Mouse (Mus musculus): ENCODE results near the gene Aldh8a1. TPM values are rescaled to one million over a fixed set of nuclear protein-coding genes. Genes with fewer than 3 reads are reported as not detected.

Gene Aldh8a1
- polyA plus RNA-seq, 1 experiment from 2014 or later, result 0.38 TPM

DNA sequence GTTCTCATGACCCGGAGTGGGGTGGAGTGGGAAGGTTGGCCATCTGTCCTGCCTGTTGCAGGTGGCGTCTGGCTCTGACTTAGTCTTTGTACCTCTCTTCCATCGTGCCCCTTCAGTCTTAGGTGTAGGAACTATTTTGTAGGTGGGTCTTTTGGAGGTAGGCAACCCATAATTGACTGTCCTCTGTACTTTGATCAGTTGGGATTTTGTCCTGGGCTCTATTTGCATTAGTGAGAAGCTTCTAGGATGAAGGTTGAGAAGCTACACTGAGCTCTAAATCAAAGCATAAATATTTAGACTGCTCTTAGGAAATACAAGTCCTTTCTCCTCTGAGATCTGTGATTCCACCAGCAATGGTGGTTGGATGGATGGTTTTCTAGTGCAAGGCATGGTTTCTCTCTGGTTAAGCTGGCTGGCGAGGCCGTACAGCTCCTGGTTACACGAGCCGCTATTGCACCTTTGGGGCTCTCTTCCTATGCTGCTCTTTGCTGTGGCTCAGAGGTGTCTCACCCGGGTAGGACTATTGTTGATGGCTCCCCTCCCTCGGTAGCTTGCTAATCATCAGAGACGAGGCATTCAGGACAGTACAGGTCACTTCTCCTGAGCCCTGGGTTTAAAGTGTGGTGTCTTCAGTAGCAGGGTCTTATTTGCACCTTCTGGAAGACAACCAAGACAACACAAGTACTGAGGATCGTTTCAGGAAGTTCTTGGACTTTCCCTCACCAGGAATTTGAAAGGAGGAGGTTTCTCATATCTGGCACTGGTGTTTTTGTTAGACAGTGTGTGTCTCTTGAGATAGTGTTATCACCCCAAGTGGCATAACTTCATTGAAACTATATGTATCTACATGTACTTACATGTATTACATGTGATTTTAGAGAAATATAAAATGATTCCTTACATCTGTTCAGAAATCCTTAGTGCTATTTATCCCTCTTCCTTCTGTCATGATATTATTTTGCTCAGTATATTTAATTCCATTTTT is 26.3 kb upstream of the Aldh8a1 start:
- no peaks in the 10 kb centered on the region for H3K27me3 ChIP-seq (replicated peaks)
- no peak overlapping the region for H3K9ac ChIP-seq
- no peak overlapping the region for H3K4me2 ChIP-seq
- no peaks in the 10 kb centered on the region for H3K4me1 ChIP-seq (replicated peaks)
- H3K36me3 ChIP-seq, result peaks cover 67% of the 10 kb centered on the region
- WGBS, result 84% methylated on average over 11 of the region's 11 CpGs
- H3K9me3 ChIP-seq (replicated peaks), result no peaks in the 10 kb centered on the region
- H3K4me3 ChIP-seq, result no peak overlapping the region
- H3K27ac ChIP-seq (ENCODE audit: poor library complexity, severe bottlenecking), result no peak overlapping the region
- no peak for ATAC-seq (ENCODE audit: insufficient number of reproducible peaks, low FRiP score)

DNA sequence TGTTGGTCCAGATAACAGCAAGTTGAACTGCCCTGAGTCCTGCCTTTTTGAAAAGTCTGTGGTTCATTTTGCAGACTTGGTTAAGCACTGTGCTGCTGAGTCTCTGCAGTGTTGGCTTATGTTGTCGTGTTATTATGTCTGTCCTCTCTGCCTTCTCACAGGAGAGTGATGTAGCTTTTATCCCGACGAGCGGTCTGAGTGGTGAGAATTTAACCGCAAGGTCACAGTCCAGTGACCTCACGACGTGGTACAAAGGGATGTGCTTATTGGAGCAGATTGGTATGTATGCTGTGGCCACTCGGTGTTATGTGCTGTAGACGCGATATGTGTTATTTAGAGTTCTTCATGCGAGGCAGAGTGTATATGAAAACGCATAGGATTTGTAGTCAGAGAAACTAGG is 25.3 kb upstream of the Aldh8a1 start:
- Histone ChIP-seq H3K4me1 (replicated peaks) (no peaks in the 10 kb centered on the region), H3K4me2 (no peak overlapping the region), H3K36me3 (peaks cover 69% of the 10 kb centered on the region), H3K9me3 (replicated peaks) (no peaks in the 10 kb centered on the region), H3K9ac (no peak overlapping the region), H3K27me3 (replicated peaks) (no peaks in the 10 kb centered on the region), H3K27ac (ENCODE audit: poor library complexity, severe bottlenecking) (no peak overlapping the region), H3K4me3 (no peak overlapping the region)
- no peak for ATAC-seq (ENCODE audit: insufficient number of reproducible peaks, low FRiP score)
- 87% methylated on average over 12 of the region's 12 CpGs for WGBS

DNA sequence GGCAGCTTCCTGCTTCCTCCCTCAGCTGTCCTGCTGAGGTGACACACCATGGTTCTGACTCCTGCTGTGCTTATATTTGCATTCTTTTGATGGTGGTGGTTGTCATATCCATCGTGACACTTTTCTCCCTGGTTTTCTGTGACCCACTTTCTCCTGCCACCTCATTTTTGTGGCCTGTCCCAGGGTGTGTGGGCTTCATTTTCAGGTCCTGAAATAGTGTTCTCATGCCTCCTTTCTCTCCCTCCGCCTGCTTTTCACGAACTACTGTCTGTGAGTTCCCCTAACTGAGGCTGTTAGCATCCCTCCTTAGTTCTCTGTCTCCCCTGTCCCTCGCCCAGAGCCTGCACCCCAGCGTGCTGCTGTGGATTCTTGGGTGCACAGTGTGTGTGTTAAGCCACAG is 23.2 kb upstream of the Aldh8a1 start:
- no peak for ATAC-seq (ENCODE audit: insufficient number of reproducible peaks, low FRiP score)
- Histone ChIP-seq H3K27me3 (replicated peaks) (no peaks in the 10 kb centered on the region), H3K4me2 (no peak overlapping the region), H3K36me3 (peaks cover 77% of the 10 kb centered on the region), H3K9me3 (replicated peaks) (no peaks in the 10 kb centered on the region), H3K4me1 (replicated peaks) (no peaks in the 10 kb centered on the region), H3K9ac (0 out of 2 replicates have a peak overlapping the region, but pooled peaks have one; percentile 20), H3K4me3 (no peak overlapping the region), H3K27ac (ENCODE audit: poor library complexity, severe bottlenecking) (no peak overlapping the region)
- WGBS, result 52% methylated on average over 5 of the region's 5 CpGs

DNA sequence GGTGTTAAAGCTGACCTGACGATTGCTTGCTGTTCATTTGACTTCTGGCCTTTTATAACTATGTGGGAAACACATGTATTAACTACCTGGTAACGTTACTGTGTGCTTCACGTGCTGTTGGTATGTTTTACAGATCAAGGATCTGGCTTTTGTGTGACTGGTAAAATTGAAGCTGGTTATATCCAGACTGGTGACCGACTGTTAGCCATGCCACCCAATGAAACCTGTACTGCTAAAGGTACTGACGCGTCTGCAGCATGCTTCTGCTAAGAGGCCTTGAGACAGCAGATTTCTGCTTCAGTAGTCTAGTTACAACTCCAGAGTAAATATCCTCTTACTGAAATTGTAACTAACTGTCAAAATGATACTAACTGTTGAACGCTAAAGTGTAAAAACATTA is 22.6 kb upstream of the Aldh8a1 start:
- Histone ChIP-seq H3K36me3 (peaks cover 80% of the 10 kb centered on the region), H3K9ac (no peak overlapping the region), H3K4me2 (no peak overlapping the region), H3K27me3 (replicated peaks) (no peaks in the 10 kb centered on the region), H3K9me3 (replicated peaks) (no peaks in the 10 kb centered on the region), H3K4me1 (replicated peaks) (no peaks in the 10 kb centered on the region), H3K4me3 (no peak overlapping the region), H3K27ac (ENCODE audit: poor library complexity, severe bottlenecking) (no peak overlapping the region)
- ATAC-seq (ENCODE audit: insufficient number of reproducible peaks, low FRiP score), result no peak
- WGBS, result 92% methylated on average over 7 of the region's 7 CpGs

DNA sequence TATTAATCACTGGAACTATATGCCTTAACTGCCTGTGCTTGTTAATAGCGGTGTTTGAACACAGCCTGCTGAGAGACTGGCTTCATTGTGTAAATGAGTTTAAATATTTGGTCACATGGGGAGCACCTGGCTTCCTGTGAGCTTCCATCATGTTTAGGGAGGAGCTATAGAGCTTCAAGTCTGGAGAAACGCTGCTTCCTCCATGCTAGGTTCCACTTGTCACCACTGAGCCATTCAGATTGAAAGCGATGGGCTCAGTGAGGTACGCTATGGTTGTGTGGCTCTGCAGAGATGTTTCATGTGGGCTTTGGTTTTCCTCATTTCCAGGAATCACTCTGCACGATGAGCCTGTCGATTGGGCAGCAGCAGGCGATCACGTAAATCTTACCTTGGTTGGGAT is 19.1 kb upstream of the Aldh8a1 start:
- no peak overlapping the region for H3K27ac ChIP-seq (ENCODE audit: poor library complexity, severe bottlenecking)
- no peaks in the 10 kb centered on the region for H3K9me3 ChIP-seq (replicated peaks)
- no peaks in the 10 kb centered on the region for H3K27me3 ChIP-seq (replicated peaks)
- H3K9ac ChIP-seq, result no peak overlapping the region
- no peak overlapping the region for H3K4me2 ChIP-seq
- H3K4me3 ChIP-seq, result no peak overlapping the region
- 93% methylated on average over 8 of the region's 8 CpGs for WGBS
- H3K4me1 ChIP-seq (replicated peaks), result 0 out of 2 replicates have a peak, but pooled peaks cover 4% of the 10 kb centered on the region
- peaks cover 67% of the 10 kb centered on the region for H3K36me3 ChIP-seq
- ATAC-seq (ENCODE audit: insufficient number of reproducible peaks, low FRiP score), result no peak

DNA sequence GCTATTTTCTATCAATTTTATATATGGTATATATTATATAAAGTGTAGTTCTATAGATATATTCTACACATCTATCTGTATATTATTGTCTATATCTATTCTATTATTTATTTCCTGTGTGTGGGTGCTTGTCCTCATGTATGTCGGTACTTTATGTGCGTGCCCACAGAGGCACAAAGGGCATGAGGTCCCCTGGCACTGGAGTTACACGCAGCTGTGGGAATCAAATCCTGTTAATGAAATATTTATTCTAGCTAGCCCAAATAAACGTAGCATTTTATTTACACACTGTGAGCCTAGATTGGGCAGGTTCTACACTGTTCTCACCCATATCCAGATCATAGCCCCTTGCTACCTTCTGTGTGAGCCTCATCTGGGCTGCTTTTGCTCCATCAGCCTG is 18.0 kb upstream of the Aldh8a1 start:
- Histone ChIP-seq H3K4me2 (no peak overlapping the region), H3K27ac (ENCODE audit: poor library complexity, severe bottlenecking) (no peak overlapping the region), H3K9me3 (replicated peaks) (no peaks in the 10 kb centered on the region), H3K36me3 (peaks cover 66% of the 10 kb centered on the region), H3K4me1 (replicated peaks) (0 out of 2 replicates have a peak, but pooled peaks cover 4% of the 10 kb centered on the region), H3K9ac (no peak overlapping the region), H3K4me3 (no peak overlapping the region), H3K27me3 (replicated peaks) (no peaks in the 10 kb centered on the region)
- WGBS, result 90% methylated on average over 4 of the region's 4 CpGs
- ATAC-seq (ENCODE audit: insufficient number of reproducible peaks, low FRiP score), result no peak

DNA sequence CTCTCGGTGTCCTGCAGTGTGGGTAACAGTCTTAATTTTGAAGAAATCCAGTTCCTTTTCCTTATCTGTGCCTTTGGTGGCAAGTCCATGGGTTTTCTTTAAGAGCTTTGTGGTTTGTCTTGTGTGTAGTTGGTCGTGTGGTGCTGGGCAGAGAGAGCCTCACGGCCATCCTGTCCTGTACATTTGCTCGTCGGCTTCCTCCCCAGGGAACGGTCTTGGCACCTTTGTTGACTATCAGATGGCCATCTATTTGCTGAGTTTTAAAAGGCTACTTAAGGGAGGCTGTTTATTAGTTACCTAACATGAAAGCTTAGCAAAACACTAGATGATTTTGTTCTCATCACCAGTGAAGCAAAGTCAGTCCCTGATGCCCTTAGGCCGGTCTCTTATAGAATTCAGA is 15.2 kb upstream of the Aldh8a1 start:
- Histone ChIP-seq H3K4me3 (no peak overlapping the region), H3K9me3 (replicated peaks) (no peaks in the 10 kb centered on the region), H3K27ac (ENCODE audit: poor library complexity, severe bottlenecking) (no peak overlapping the region), H3K9ac (no peak overlapping the region), H3K27me3 (replicated peaks) (no peaks in the 10 kb centered on the region), H3K36me3 (peaks cover 60% of the 10 kb centered on the region), H3K4me1 (replicated peaks) (0 out of 2 replicates have a peak, but pooled peaks cover 9% of the 10 kb centered on the region), H3K4me2 (no peak overlapping the region)
- 76% methylated on average over 7 of the region's 7 CpGs for WGBS
- ATAC-seq (ENCODE audit: insufficient number of reproducible peaks, low FRiP score), result no peak

DNA sequence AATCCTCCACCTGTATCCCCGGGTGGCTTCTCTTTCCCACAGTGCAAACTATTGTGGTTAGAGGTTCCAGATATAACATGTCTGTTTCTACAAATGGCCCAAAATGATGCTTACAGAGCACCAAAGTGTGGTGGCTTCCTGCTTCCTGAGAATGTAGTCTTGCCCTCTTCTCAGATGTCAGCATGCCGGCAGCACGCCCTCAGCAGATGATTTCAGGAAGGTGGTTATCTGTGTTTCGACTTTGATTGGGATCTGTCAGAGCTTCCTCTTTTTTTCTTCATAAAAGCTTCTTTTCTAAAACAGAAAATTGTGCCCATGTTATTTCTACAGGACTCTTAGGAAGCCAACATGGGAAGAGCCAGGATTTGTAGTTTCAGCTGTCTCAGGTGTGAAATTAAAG is 13.8 kb upstream of the Aldh8a1 start:
- Histone ChIP-seq H3K4me1 (replicated peaks) (0 out of 2 replicates have a peak, but pooled peaks cover 9% of the 10 kb centered on the region), H3K36me3 (peaks cover 55% of the 10 kb centered on the region), H3K27me3 (replicated peaks) (no peaks in the 10 kb centered on the region), H3K27ac (ENCODE audit: poor library complexity, severe bottlenecking) (no peak overlapping the region), H3K4me3 (no peak overlapping the region), H3K4me2 (no peak overlapping the region), H3K9ac (no peak overlapping the region), H3K9me3 (replicated peaks) (no peaks in the 10 kb centered on the region)
- whole genome bisulfite sequencing, result 80% methylated on average over 4 of the region's 4 CpGs
- ATAC-seq (ENCODE audit: insufficient number of reproducible peaks, low FRiP score), result no peak

DNA sequence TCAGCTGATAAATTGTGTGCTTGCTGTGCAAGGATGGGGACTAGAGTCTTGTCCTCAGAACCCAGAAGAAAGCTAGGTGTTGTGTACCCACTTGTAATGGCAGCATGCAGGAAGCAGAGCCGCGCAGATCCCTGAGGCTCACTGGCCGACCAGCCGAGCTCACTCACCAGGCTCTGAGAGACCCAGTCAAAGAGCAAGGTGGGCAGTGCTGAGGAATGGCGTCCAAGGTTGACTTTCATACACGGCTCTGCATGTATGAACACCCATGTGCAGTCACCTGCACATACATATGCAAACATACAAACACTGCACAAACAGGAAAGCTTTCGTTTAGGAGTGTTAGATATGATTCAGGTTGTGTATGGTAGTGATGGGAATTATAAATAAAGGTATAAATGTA is 12.1 kb upstream of the Aldh8a1 start:
- Histone ChIP-seq H3K4me1 (replicated peaks) (0 out of 2 replicates have a peak, but pooled peaks cover 9% of the 10 kb centered on the region), H3K9me3 (replicated peaks) (no peaks in the 10 kb centered on the region), H3K4me2 (no peak overlapping the region), H3K4me3 (no peak overlapping the region), H3K27ac (ENCODE audit: poor library complexity, severe bottlenecking) (no peak overlapping the region), H3K9ac (no peak overlapping the region), H3K36me3 (peaks cover 59% of the 10 kb centered on the region), H3K27me3 (replicated peaks) (no peaks in the 10 kb centered on the region)
- ATAC-seq (ENCODE audit: insufficient number of reproducible peaks, low FRiP score), result no peak
- 96% methylated on average over 7 of the region's 7 CpGs for whole genome bisulfite sequencing

DNA sequence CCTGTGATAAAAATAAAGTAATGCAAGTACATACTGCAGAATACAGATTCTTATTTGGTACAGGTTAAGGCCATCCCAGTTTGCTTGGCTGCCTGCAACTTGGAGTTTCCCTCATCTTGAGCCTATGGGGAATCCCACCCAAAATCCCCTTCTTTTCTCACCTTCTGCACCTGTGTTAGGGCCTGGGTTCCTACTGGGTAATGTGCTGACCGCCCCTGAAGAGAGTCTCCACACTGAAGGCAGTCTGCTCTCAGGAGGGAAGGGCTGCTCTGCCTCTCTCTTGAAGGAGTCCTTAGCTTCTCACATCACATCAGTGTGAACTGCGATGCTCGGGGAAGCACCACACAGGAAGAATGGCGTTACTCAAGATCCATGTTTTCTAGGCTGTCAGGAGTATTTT is 11.2 kb upstream of the Aldh8a1 start:
- Histone ChIP-seq H3K27ac (ENCODE audit: poor library complexity, severe bottlenecking) (no peak overlapping the region), H3K36me3 (peaks cover 59% of the 10 kb centered on the region), H3K9ac (no peak overlapping the region), H3K4me3 (no peak overlapping the region), H3K4me1 (replicated peaks) (0 out of 2 replicates have a peak, but pooled peaks cover 9% of the 10 kb centered on the region), H3K4me2 (no peak overlapping the region), H3K9me3 (replicated peaks) (no peaks in the 10 kb centered on the region), H3K27me3 (replicated peaks) (no peaks in the 10 kb centered on the region)
- no peak for ATAC-seq (ENCODE audit: insufficient number of reproducible peaks, low FRiP score)
- 67% methylated on average over 4 of the region's 4 CpGs for WGBS

DNA sequence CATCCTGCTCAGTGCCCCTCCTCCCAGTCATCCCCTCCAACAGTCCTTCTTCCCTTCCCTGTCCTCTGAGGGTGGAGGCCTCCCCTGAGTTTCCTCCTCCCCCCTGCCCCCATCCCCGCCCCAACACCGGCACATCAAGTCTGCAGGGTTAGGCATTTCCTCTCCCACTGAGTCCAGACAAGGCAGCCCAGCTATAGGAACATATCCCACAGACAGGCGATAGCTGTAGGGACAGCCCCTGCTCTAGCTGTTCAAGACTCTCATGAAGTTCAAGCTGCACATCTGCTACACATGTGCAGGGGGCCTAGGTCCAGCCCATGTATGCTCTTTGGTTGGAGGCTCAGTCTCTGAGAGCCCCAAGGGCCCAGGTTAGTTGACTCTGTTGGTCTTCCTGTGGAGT is 10.6 kb upstream of the Aldh8a1 start:
- Histone ChIP-seq H3K4me2 (no peak overlapping the region), H3K4me1 (replicated peaks) (0 out of 2 replicates have a peak, but pooled peaks cover 9% of the 10 kb centered on the region), H3K9ac (no peak overlapping the region), H3K36me3 (peaks cover 56% of the 10 kb centered on the region), H3K27me3 (replicated peaks) (no peaks in the 10 kb centered on the region), H3K4me3 (no peak overlapping the region), H3K27ac (ENCODE audit: poor library complexity, severe bottlenecking) (peak overlapping the region; percentile 17; the same call in 1 of the 2 replicates), H3K9me3 (replicated peaks) (no peaks in the 10 kb centered on the region)
- WGBS, result 59% methylated on average over 3 of the region's 3 CpGs
- ATAC-seq (ENCODE audit: insufficient number of reproducible peaks, low FRiP score), result peak; percentile 22; the same call in 1 of the 2 replicates

All from heart, embryonic 12.5 days (tissue).